Mouse (Mus musculus) splenic B cell, adult 2 months (primary cell): ENCODE measurements at regions not wholly inside any gene's neighbourhood (a gene's known extent, or its start where the extent isn't known, plus 50 kb on each side); places are given as distances from the start of the nearest gene placed in this dataset.
"Not testable (repeated sequence)": the region's sequence is repeated elsewhere in the genome, so short reads cannot be mapped to it uniquely, and the experiment has no call there.

Experiments
- DNase-seq: peaks from one replicate; pipeline ENCODE4 v3.0.0-alpha.2; 2011; ENCODE audit warnings: low read depth, low spot score
- H3K27me3 ChIP-seq: 2 replicates; pipeline ENCODE4 v1.6.1; 2012; ENCODE audit warnings: mild to moderate bottlenecking, low read length, moderate library complexity, mixed read lengths; ENCODE audit not compliant: control insufficient read depth, poor library complexity, insufficient read depth, severe bottlenecking
- H3K36me3 ChIP-seq: 2 replicates; pipeline ENCODE4 v1.6.1; 2012; ENCODE audit warnings: mild to moderate bottlenecking, low read length, moderate library complexity, mixed read lengths; ENCODE audit not compliant: control insufficient read depth, poor library complexity, insufficient read depth, severe bottlenecking

DNA sequence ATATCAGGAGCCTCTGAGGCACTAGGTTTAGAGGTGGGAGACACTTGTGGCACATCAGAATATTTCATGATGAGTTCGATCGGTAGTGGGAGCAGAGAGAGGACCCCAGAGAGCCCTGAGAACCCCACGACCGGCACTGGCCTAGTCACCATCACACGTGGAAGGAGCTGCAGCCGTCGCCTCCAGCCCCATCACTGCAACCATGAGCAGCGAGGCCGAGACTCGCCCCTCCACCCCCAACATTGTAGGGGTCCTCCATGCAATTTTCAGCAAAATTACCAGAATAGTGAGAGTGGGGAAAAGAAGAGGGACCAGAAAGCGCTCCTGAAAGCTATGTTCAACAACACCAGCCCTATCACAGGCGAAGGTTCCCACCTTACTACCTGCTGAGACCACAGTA is 297.0 kb downstream of the Edem1 start:
- Histone ChIP-seq H3K36me3 (no peaks in the 10 kb centered on the region), H3K27me3 (no peaks in the 10 kb centered on the region)
- no peak for DNase-seq

- DNase-seq: no peak
- H3K36me3 ChIP-seq: no peaks in the 10 kb centered on the region
- H3K27me3 ChIP-seq: no peaks in the 10 kb centered on the region
Measured at GRCm38 (mm10) chr6:109127203-109127602, 298.8 kb downstream of the Edem1 start.

DNA sequence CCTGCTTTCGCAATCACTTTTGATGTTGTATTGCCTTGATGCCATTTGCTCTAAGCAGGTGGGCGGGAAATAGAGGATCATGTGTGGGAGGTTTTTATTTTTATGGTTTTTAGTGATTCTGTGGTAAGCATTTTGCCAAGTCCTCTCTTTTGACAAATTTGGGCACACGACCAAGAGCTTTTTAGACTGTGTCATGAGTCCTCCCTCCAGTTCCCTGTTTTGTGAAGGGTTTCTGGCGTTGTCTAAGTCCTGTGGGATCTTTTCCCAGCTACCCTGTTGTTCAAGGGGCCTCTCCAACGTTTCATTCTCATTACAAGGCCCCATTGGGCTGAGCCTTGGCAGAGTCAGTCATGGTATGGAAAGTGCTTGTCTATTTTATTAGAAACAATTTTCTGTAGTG is 317.7 kb downstream of the Edem1 start:
- no peaks in the 10 kb centered on the region for H3K36me3 ChIP-seq
- H3K27me3 ChIP-seq: no peaks in the 10 kb centered on the region
- DNase-seq: no peak

- Histone ChIP-seq H3K36me3 (no peaks in the 10 kb centered on the region), H3K27me3 (no peaks in the 10 kb centered on the region)
- DNase-seq: no peak
Measured at GRCm38 (mm10) chr6:109149043-109149442, 320.6 kb downstream of the Edem1 start.

- DNase-seq: peak; percentile 6
- Histone ChIP-seq H3K36me3 (no peaks in the 10 kb centered on the region), H3K27me3 (no peaks in the 10 kb centered on the region)
Measured at GRCm38 (mm10) chr6:109150023-109150911, 321.8 kb downstream of the Edem1 start.

GRCm38 (mm10) chr6:109150912-109151256 is 322.4 kb downstream of the Edem1 start:
- Histone ChIP-seq H3K27me3 (no peaks in the 10 kb centered on the region), H3K36me3 (no peaks in the 10 kb centered on the region)
- DNase-seq: no peak

- no peaks in the 10 kb centered on the region for H3K27me3 ChIP-seq
- H3K36me3 ChIP-seq: no peaks in the 10 kb centered on the region
- no peak for DNase-seq
Measured at GRCm38 (mm10) chr6:109153624-109154023, 325.2 kb downstream of the Edem1 start.

- Histone ChIP-seq H3K27me3 (no peaks in the 10 kb centered on the region), H3K36me3 (no peaks in the 10 kb centered on the region)
- no peak for DNase-seq
Measured at GRCm38 (mm10) chr6:109159561-109159960, 331.1 kb downstream of the Edem1 start.

GRCm38 (mm10) chr6:109167439-109167838 is 339.0 kb downstream of the Edem1 start:
- no peaks in the 10 kb centered on the region for H3K27me3 ChIP-seq
- DNase-seq: no peak
- no peaks in the 10 kb centered on the region for H3K36me3 ChIP-seq

DNA sequence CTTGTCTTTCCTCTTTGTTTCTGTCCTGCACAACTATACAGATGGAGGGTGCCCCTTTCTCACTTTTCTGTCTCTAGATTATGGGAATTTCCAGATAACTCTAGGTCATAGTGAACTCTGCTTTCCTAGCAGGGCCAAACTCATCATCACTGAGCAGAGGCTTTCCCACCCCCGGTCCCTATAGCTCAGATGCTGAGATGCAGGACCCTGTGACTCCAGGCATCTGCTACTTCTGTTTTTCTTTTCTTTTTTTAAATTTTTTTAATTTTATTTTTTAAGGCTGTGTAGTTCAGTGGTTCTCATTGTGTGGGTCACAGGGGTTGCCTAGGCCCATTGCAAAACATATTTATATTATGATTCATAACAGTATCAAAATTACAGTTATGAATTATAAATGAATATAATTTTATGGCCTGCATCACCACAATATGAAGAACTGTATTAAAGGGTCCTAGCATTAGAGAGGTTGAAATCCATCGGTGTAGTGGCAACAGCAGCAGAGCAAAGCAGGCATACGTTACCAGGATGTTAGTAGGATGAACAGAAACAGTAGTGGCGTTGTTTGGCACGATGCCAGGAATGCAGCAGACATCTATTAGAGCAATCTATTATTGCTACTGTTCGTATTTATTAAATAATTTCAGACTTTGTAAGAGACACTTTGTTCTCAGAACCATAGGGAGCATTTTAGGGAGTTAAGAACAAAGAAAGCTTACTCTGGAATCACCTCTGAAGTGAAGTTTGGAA is 343.8 kb downstream of the Edem1 start:
- Histone ChIP-seq H3K36me3 (no peaks in the 10 kb centered on the region), H3K27me3 (no peaks in the 10 kb centered on the region)
- DNase-seq: no peak

DNA sequence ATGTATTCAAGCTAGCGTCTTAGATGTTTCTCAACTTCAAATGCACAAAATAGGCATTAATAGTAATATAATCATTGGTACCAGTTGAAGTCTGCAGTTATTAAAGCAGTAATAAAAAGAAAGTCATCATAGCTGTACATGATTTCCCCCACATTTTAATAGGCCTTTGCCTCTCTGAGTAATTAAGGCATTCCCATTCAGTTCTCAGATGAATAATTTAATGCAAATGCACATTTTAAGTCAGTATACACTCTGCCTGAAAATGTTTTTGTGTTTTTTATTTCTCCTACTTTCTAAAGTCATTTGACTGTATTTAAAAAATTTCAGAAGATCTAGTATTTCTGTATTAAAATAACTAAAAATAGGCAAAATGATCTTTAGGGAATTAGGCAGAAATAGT is 344.6 kb downstream of the Edem1 start:
- DNase-seq: no peak
- H3K36me3 ChIP-seq: no peaks in the 10 kb centered on the region
- no peaks in the 10 kb centered on the region for H3K27me3 ChIP-seq

GRCm38 (mm10) chr6:109176876-109177275 is 348.4 kb downstream of the Edem1 start:
- DNase-seq: no peak
- Histone ChIP-seq H3K36me3 (no peaks in the 10 kb centered on the region), H3K27me3 (no peaks in the 10 kb centered on the region)

- no peaks in the 10 kb centered on the region for H3K27me3 ChIP-seq
- no peaks in the 10 kb centered on the region for H3K36me3 ChIP-seq
- DNase-seq: no peak
Measured at GRCm38 (mm10) chr6:109182878-109183277, 354.4 kb downstream of the Edem1 start.

- H3K27me3 ChIP-seq, H3K36me3 ChIP-seq, DNase-seq: not testable (repeated sequence)
Measured at GRCm38 (mm10) chr6:109193061-109193460, 364.6 kb downstream of the Edem1 start.

GRCm38 (mm10) chr6:109193603-109194002 is 365.2 kb downstream of the Edem1 start:
- H3K36me3 ChIP-seq: no peaks in the 10 kb centered on the region
- no peaks in the 10 kb centered on the region for H3K27me3 ChIP-seq
- no peak for DNase-seq
